8 mouse cellular contexts compared by ENCODE assay signal in genomic region chr1:56972950-56973592, GRCm38 (mm10). TPM values are rescaled to one million over a fixed set of nuclear protein-coding genes. Genes with fewer than 3 reads are reported as not detected.
DNase-seq lines count a peak whose midpoint lies in the region; ATAC-seq and TF ChIP-seq lines count a peak whose summit lies in the region.

No protein-coding gene starts in this region.

- peak; percentile 42 for ATAC-seq in intestine, postnatal 0 days

- TF ChIP-seq CTCF in intestine, postnatal 0 days (IDR thresholded peaks at IDR 0.05; ENCODE audit: low read depth), result no peak

- no peaks in the 10 kb centered on the region for H3K9me3 ChIP-seq in intestine, postnatal 0 days (ENCODE audit: control insufficient read depth)
- no peaks in the 10 kb centered on the region for H3K9me3 ChIP-seq in midbrain, embryonic 10.5 days (replicated peaks)

- H3K27ac ChIP-seq in intestine, postnatal 0 days (ENCODE audit: low read depth, low read length), result peak overlapping the region; percentile 57; the same call in 1 of the 2 replicates
- H3K27ac ChIP-seq in midbrain, embryonic 10.5 days (replicated peaks), result peak overlapping the region; percentile 96

- H3K4me2 ChIP-seq in intestine, postnatal 0 days (replicated peaks; ENCODE audit: low read depth), result peak overlapping the region; percentile 98

- H3K9ac ChIP-seq in intestine, postnatal 0 days (ENCODE audit: low read depth, low read length), result peak overlapping the region; percentile 71

- intact Hi-C loops in left cerebral cortex, postnatal 36 days (cut with DNase I), result loop anchor here (5.0 to 10.0 kb wide), 3 partner anchors 292 to 1011 kb away; no protein-coding TSS in a partner anchor

- DNase-seq in adrenal gland, adult 18-20 months (ENCODE audit: low spot score in 2 of 2), result peak; percentile 97 to 98
- DNase-seq in embryo, embryonic 10.5 days (ENCODE audit: low spot score), result peak; percentile 98
- DNase-seq in gastrocnemius, postnatal 4 days (ENCODE audit: low spot score in 2 of 2), result peak; percentile 88 to 95
- DNase-seq in left cerebral cortex, postnatal 36 days (ENCODE audit: low spot score in 2 of 2), result peak; percentile 89 to 90
- DNase-seq in midbrain, embryonic 10.5 days (ENCODE audit: low spot score), result peak; percentile 96
- DNase-seq in right cerebral cortex, postnatal 4 days, result peak; percentile 88
- peak; percentile 93 for DNase-seq in yolk sac, embryonic 10.5 days (ENCODE audit: low spot score)

- no peaks in the 10 kb centered on the region for H3K4me1 ChIP-seq in intestine, postnatal 0 days (replicated peaks; ENCODE audit: control insufficient read depth, insufficient read depth, low read length)
- peaks cover 61% of the 10 kb centered on the region for H3K4me1 ChIP-seq in midbrain, embryonic 10.5 days

- peak overlapping the region; percentile 71 for H3K4me3 ChIP-seq in intestine, postnatal 0 days (ENCODE audit: low read depth, low read length)
- peak overlapping the region; percentile 88 for H3K4me3 ChIP-seq in midbrain, embryonic 10.5 days

- under 1% methylated on average over 44 of the region's 47 CpGs for WGBS in intestine, postnatal 0 days
- WGBS in midbrain, embryonic 10.5 days, result 0% methylated on average over 47 of the region's 47 CpGs

- peaks cover 49% of the 10 kb centered on the region for H3K27me3 ChIP-seq in intestine, postnatal 0 days (replicated peaks; ENCODE audit: control insufficient read depth, insufficient read depth, low read length)
- peaks cover 82% of the 10 kb centered on the region for H3K27me3 ChIP-seq in midbrain, embryonic 10.5 days (ENCODE audit: low read depth, poor library complexity, severe bottlenecking)

- H3K36me3 ChIP-seq in intestine, postnatal 0 days (ENCODE audit: control insufficient read depth, insufficient read depth), result no peaks in the 10 kb centered on the region
- no peaks in the 10 kb centered on the region for H3K36me3 ChIP-seq in midbrain, embryonic 10.5 days

RNA-seq across cellular contexts. Expression of gene Satb2, which starts 5.4 kb away (rescaled TPM):
- 1 to 10 TPM; 1.5 to 4.2 TPM for total RNA-seq in adrenal gland, adult 18-20 months (2021)
- under 1 TPM; 0.83 to 0.96 TPM for total RNA-seq in gastrocnemius, postnatal 4 days (2021)
- 1.6 and 2.4 TPM in 2 replicates for polyA plus RNA-seq in intestine, postnatal 0 days (2015; fragmentation: Nextera tagmentation; extraction: Ambion mirVana)
- 10 to 100 TPM; 80.9 to 89.2 TPM for total RNA-seq in left cerebral cortex, postnatal 36 days (2021)
- 0.81 and 1.1 TPM in 2 replicates for polyA plus RNA-seq in midbrain, embryonic 10.5 days (2016; fragmentation: Nextera tagmentation; extraction: Ambion mirVana)

Comparison
In these comparisons a context has a peak if more than half of its experiments do, and no peak if none do; other contexts are left out.
1. Peak in every context shown above with its lines: DNase-seq, ATAC-seq, H3K4me3 ChIP-seq and H3K27ac ChIP-seq.
2. RNA of gene Satb2, which starts 5.4 kb away (total RNA-seq): 80.9 to 89.2 TPM in left cerebral cortex, postnatal 36 days; 1.5 to 4.2 TPM in adrenal gland, adult 18-20 months and 0.83 to 0.96 TPM in gastrocnemius, postnatal 4 days; every median in the first group is over 10 times any median in the second.